Mouse (Mus musculus): Measurements from ENCODE around the gene Clip2.
"Not testable (repeated sequence)": the region's sequence is repeated elsewhere in the genome, so short reads cannot be mapped to it uniquely, and the experiment has no call there.

Gene Clip2

DNA sequence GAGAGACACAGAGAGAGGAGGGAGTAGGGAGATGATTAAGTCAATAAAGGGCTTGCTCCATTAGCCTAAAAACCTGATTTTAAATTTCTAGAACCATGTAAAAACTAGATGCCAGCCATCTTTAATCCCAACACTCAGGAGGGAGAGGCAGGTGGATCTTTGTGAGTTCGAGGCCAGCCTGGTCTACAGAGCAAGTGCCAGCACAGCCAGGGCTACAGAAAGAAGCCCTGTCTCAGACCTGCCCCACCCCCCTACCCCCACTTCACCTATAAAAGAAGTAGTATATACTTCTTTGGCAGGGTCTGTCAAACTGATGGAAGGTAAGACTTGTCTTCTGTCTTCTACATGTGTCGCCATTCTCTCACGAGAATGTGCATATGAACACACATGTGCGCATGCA is 91.7 kb downstream of the Clip2 start:
- no peak for DNase-seq (ENCODE audit: low read depth, low spot score)

DNA sequence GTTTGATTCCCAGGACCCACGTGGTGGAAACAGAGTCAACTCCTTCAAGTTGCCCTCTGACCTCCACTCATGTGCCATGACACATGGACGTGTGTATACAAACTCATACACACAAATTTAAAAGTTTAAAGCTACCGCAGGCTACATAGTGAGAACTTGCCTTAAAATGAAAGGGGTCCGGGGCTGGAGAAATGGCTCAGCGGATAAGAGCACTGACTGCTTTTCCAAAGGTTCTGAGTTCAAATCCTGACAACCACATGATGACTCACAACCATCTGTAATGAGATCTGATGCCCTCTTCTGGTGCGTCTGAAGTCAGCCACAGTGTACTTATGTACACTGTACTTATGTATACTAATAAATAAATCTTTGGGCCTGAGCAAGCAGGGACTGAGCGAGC is 93.1 kb downstream of the Clip2 start:
- no peak for DNase-seq (ENCODE audit: low read depth, low spot score)

DNA sequence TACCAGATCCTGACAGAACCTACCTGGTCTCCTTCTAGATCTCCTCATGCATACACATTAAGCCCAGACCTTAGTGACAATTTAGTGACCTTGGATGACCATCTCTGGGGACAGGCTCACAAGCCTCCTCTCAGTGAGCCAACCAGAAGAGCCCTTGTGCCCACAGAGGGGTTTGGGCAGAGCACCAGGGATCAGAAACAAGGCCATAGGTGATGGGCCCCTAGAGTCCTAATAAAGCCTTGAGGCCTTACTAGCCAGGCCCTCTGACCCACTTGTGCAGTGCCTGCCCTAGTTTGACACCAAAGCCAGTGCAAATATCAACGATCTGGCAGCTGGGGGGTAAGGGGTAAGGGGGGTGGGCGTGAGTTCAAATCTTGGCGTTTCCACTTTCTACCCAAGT is 93.8 kb downstream of the Clip2 start:
- no peak for DNase-seq (ENCODE audit: low read depth, low spot score)

DNA sequence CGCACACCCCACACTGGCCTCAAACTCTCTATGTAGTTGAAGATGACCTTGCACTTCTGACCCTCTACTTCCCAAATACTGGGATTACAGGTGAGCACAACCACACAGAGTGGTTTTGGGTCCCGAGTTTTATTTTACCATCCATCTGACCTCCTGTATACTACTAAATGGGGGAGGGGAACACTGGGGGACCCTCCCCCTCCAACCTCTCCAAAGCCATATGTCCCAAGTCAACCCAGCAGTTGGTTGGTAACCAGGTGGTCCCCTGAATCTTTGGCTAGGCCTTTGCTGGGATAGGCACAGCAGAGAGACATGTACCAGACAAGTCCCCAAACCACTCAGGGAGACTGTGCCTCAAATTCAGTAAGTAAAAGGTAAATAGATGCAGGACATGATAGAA is 94.9 kb downstream of the Clip2 start:
- DNase-seq (ENCODE audit: low read depth, low spot score), result no peak

DNA sequence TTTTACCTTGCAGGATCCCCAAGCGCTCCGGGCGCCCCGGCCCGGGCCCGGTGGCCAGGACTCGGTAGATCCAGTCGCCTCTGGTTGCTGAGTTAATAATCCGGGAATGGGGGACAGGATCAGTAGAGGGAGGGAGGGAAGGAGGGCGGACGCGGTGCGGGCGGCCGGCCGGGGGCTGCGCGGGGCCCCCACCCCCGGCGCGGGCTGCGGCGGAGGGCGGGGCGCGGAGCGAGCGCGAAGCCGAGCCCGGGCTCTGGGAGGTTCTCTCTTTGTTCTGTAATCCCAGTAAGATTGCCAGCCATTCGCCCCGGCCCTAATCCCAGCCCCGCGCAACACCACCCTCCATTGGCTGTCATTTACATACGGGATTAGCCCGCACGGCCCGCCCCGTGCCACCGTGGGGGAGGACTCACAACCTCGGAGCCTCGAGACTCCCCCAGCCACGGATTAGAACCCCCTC is 95.7 kb downstream of the Clip2 start, which contains the start of gene Gtf2ird1:
TSS of gene Gtf2ird1 (minus strand) at position 214 of the 460 bp plus-strand sequence.
- DNase-seq (ENCODE audit: low read depth, low spot score), result no peak

DNA sequence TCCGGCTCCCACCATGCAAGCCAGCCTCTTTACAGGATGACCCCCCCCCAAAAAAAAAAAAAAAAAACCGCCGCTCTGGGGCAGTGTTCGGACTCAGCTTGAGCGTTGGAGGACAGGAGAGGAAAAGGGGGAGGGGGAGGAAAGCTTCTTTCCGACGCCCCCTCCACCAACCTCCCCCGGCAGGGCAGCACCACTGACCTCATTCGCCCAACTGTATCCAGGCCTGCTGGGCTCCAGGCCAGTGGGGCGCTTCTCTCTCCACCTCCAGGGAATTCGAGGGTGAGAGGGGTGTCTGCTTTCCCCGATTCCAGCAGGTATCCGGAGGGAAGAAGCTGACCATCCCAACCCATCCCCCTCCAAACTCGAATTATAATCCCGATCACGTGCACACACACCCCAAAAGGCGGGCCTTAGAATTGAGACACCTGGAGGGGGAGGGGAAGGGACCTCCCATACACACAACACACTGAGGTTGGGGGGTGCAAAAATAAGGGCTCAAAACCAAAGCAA is 96.3 kb downstream of the Clip2 start:
- peak; percentile 64 for DNase-seq (ENCODE audit: low read depth, low spot score)

DNA sequence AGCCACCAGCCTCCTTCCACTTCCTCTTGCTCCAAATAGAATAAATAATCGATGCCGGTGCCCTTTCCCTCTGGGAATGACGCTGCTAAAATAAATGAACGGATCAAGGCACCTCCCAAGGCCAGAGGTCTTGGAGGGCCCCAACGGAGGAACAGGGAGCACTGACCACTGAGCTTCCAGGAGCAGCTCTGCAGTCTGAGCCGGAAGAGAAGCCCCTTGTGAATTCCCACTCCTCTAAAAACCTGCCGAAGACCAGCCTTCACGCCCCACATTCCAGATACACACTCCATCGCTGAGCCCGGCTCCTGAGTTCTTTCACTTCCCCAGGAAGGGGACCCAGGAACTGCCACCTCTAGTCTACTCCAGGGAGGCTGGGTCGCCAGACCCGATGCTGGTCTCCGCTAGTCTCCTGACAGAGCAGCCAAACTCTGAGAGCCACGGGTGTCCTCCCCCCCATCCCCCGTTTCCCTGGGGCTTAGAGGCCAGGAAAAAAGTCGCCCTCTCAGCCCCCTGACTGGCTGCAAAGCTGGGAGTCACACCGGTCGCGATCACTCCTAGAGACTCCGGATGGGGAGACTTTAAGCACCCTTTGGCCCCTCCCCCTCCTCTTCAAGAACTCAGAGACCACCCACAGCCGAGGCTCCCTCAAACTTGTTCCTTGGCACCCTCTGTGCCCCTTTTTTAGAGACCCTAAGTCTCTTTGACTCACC is 96.9 kb downstream of the Clip2 start:
- DNase-seq (ENCODE audit: low read depth, low spot score), result no peak

DNA sequence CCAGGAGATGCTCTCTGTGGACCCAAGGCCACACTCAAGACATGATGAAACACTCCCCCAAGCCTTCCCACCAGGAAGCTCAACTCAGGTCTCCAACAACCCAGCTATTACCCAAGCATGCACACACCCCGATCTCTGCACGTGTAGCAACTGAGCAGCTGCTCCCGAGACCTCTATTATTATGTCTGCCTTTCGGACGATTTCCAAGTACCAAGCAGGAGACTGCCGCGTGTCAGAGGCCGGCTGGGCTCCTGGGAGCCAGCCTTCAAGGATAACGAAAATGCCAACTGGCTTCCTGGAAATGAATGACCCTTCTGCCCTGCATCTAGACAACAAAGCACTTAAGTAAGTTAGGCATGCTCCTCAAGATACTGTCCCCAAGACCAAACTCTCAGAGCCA is 97.8 kb downstream of the Clip2 start:
- DNase-seq (ENCODE audit: low read depth, low spot score), result no peak

DNA sequence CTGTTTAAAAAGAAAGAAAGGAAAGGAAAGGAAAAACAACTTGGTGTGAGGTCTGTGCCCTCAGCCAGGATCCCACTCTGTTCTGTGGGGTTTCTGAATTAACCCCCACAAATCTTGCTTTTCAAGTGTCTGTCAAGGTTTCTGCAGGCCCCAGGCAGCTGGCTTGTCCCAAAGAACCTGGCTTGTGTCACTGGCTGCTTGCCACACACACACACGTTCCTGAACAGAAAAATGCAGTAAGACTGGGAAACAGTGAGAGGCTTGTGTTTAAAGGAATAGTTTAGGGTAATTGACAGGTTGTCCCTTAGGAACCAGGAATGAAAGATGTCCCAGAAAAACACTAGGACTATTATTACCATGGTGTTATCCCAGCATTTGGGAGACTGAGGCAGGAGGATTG is 98.7 kb downstream of the Clip2 start:
- DNase-seq (ENCODE audit: low read depth, low spot score), result no peak

DNA sequence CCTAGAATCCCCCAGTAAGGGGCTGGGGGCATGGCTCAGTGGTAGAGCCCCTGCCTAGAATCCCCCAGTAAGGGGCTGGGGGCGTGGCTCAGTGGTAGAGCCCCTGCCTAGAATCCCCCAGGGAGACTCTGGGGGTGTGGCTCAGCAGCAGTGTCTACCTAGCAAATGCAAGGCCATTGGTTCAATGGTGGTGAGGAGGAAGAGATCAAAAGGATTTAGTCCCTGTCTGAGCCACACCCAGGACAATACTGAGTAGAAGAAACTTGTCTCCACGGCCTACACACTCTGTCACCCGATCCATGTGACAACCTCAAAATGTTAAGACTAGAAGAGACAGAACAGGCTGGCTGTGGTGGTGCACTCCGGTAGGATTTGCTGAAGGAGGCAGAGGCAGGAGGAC is 105.5 kb downstream of the Clip2 start:
- DNase-seq (ENCODE audit: low read depth, low spot score), result not testable (repeated sequence)

DNA sequence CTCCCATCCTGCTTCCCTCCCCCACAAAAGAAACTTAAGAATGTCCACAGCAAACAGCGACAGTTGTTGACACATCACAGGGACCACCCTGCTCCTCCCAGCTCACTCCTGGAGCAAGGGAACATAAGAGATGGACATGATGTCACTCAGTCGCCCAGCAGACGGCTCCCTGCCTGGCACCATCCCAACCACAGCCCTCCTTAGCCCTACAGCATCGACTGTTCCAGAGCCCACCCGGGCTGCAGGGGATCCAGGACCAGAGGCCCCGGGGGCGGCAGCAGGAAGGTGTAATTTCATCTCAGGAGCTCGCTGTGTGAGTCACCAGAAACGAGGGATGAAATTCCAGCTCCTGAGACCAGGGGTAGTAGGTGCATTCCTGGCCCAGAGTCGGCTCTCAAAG is 106.3 kb downstream of the Clip2 start:
- DNase-seq (ENCODE audit: low read depth, low spot score), result no peak

DNA sequence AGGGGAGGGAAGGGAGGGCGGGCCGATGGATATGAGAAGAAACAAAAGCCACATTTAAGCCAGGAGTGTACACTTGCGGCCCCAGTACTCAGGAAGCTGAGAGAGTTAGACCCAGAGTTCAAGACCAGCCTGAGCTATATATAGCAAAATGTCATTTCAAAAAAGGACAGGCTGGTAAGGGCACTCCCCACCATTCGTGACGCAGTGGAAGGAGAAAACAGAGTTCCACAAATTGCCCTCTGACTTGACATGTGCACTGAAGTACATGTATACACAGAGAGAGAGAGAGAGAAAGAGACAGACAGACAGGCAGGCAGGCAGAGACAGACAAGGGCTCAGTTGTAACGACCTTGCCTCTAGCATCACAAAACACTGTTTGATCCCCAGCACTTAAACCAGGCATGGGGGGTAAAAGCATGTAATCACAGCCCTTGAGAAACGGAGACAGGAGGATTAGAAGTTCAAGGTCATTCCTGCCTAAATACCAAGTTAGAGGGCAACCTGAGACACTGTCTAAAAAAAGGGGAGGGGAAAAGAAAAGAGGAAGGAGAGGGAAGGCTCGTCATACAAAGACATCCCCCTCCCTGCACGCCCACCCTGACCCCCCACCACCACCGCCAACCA is 106.9 kb downstream of the Clip2 start:
- DNase-seq (ENCODE audit: low read depth, low spot score), result no peak

DNA sequence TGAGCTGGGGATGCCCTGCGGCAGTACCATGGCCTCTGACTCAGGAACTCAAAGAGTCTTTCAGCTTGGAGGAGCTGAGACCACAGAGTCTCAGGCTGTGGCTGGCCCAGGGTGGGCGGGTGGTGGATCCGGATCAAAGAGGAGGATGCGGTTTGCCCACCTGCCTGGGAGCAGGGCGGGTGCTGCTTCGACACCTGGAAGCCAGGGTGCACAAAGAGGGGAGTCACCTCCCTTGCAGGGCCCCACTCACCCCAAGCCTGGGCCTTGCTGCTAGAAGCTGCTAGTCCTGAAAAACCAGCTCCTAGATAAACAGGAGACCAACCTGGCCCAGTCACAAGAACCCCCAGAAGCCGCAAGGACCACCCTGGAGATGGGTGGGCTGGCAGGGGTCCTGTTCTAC is 107.8 kb downstream of the Clip2 start:
- DNase-seq (ENCODE audit: low read depth, low spot score), result no peak

DNA sequence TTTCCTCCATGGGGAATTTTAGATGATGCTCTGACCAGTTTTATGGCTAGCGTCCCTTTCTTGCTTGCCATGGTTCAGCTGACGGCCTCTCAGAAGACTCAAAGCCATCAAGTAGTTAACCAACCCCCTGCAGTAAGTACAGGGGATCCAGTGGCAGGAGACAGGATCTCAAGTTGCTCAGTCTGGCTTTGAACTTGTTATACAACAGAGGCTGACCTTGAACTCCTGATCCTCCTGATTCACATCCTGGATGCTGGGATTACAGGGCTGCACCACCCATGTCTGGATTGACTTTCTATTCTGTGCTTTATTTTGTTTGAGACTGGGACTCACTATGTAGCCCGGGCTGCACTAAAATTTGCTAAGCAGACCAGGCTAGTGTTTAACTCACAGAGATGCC is 110.2 kb downstream of the Clip2 start:
- DNase-seq (ENCODE audit: low read depth, low spot score), result no peak

DNA sequence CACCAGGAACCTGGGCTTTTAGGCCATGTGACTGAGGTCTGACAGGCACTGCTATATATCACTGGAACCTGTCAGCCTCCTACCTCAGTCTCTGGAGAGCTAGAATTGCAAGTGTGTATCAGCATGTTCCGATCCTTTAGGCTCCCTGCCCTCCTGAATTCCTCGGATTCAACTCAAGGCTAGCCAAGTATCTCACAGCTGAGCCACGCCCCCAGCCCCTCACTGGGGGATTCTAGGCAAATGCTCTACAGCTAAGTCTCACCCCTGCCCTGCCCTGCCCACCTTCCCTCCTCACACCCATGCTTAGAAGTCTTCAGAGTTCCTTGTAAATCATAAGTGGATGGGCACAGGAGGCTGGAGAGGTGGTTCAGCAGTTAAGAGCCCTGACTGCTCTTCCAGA is 111.1 kb downstream of the Clip2 start:
- DNase-seq (ENCODE audit: low read depth, low spot score), result no peak

DNA sequence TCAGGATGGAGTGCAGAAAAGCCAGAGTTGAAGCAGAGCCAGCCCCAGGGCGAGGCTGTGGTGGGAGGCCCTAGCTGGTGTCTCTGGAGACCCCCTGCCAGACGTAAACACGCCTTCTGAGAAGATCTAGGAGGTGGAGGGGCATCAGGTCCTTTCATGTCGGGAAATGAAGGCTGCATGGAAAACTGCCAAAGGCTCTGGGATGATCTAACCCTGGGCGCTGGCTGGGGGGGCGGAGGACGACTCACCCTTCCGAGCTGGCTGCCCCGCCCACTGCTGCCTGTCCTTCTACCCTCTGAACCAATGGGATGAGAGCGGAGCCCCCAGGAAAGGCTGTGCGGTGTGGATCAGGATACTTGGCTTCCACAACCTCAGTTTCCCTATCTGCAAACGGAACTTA is 112.1 kb downstream of the Clip2 start:
- DNase-seq (ENCODE audit: low read depth, low spot score), result no peak

DNA sequence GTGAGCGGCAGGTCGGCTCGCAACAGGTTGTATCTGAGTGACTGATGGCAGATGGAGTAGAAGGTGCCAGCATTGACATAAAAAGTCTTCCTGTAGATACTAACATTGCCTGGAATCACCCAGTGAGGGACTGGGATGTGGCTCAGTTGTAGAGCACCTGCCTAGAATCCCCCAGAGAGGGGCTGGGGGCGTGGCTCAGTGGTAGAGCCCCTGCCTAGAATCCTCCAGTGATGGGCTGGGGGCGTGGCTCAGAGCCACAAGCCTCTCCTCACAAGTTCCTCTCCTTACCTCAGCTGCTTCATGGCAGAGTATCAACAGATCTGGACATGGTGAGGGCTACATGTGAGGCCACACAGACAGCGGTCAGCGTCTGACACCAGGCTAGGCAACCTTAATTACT is 112.8 kb downstream of the Clip2 start:
- DNase-seq (ENCODE audit: low read depth, low spot score), result no peak
